Mouse (Mus musculus) Patski (cell line): ENCODE results near the gene Etv5. TPM values are rescaled to one million over a fixed set of nuclear protein-coding genes. Genes with fewer than 3 reads are reported as not detected.

Experiments
- ATAC-seq: fragments of 100-300 bp; one replicate; pipeline ENCODE4 v1.8.0; 2021
- CTCF ChIA-PET: fragments of 350-600 bp; sonication (Branson Sonifier 250); formaldehyde crosslinking; loops from one replicate; lab custom pipeline; 2022; ENCODE audit warnings: inconsistent platforms; lab: Charles Lee
- POLR2A ChIA-PET: fragments of 350-600 bp; sonication (Branson Sonifier 250); formaldehyde crosslinking; loops from one replicate; lab custom pipeline; 2022; ENCODE audit warnings: antibody characterized with exemption, inconsistent platforms; lab: Charles Lee
- DNase-seq: peaks from one replicate; pipeline ENCODE4 v3.0.0-alpha.2; 2011; ENCODE audit warnings: low read depth, low spot score
- H3K27me3 ChIP-seq: fragments of 371-371 bp; one replicate; pipeline ENCODE4 v1.5.1; 2021
- CTCF ChIP-seq: fragments of 100-300 bp; IDR thresholded peaks from one replicate; pipeline ENCODE4 v1.5.1; 2021
- in situ Hi-C: fragments of 300-500 bp; cut with MboI; formaldehyde crosslinking; loops from 3 replicates; pipeline ENCODE4 v1.11.1; 2018; ENCODE audit warnings: low pct_unique_long_range_greater_than_20kb, mixed read lengths
- polyA plus RNA-seq: library from polyadenylated mRNA; unstranded; gene quantifications from one replicate; pipeline ENCODE4 v1.2.3, GENCODE M21; 2021

The Etv5 gene
- polyA plus RNA-seq, 1 experiment from 2014 or later: 23.7 TPM

DNA sequence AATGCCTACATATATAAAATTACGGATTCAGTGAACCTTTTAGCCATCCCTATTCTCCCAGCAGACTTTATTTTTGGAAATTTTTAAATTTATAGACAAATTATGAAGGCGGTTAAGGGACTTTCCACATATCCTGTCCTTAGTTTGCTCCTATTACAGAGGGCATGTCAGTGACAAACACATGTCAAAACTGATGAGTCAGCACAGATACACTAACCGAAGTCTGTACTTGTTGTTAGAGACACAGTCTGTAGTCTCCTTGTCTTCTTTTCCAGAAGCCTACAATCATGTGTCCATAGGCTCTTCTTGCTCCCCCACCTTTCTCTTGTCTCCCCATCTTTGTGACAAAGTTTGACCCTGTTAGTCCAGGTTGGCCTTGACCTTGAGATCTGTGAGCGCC lies 88.3 kb downstream of the Etv5 start:
- ATAC-seq: no peak
- ChIA-PET POLR2A (no interaction called here), CTCF (no interaction called here)
- no peaks in the 10 kb centered on the region for H3K27me3 ChIP-seq
- in situ Hi-C loops: no loop called here
- no peak for TF ChIP-seq CTCF
- no peak for DNase-seq

DNA sequence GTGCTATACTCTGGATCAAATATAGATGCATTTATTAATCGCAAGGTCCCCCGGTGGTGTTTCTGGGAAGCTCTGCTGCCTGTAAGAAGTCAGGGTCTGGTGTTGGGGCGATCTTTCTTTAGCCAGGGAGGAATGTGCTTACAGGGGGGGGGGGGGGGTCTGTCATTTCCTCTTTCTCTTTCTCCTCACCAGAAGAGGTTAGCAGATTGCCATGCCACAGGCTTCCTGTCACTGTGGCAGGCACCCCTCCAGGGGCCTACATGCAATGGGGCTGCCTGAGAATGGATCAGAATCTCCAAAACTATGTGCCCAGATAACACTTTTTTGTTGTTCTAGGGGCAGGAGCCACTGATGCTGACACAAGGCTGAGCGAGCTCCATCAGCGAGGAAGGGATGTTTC lies 89.7 kb downstream of the Etv5 start:
- ChIA-PET POLR2A (no interaction called here), CTCF (no interaction called here)
- DNase-seq: no peak
- no peak for ATAC-seq
- in situ Hi-C loops: no loop called here
- TF ChIP-seq CTCF: no peak
- peaks cover 5% of the 10 kb centered on the region for H3K27me3 ChIP-seq

DNA sequence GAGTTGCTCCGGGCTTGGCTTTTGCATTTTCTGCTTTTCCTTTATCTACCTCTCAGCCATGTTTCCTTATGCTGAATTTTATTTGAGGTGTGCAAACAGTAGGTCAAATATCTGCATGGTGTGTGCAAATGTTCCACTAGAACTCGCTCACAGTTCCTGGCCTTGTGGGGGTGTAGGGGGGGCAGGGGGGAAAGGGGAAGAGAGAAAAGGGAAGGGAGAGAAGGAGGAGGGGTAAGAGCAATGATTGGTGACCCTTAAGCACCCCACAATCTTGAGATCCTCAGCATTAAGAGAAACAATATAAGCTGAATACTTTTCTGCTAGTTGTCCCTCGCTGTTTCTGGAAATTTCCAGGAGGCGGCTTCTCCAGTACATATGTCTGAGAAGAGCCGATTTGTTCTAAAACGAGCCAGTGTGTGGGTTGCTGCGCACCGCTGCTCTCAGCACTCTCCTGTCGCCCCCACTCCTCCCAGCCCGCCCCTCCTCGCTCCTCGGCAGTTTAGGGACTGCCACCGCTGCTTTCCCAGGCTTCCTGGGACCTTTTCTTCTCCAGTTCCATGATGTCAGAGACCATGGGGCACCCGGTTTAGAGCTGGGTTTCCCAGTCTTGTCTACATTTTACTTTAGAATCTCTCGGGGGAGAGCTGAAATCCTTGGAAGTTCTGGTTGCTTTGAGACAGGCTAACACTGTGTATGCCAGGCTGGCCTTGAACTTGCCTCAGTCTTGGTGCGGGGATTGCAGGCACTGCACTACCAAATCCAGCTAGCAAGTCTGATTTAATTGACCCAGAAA lies 90.8 kb downstream of the Etv5 start:
- ATAC-seq (no peak), DNase-seq (no peak)
- POLR2A ChIA-PET: no interaction called here
- in situ Hi-C loops: no loop called here
- CTCF ChIA-PET: interaction anchor here (0.5 kb wide), 1 partner anchor 20 kb away, joined by 3 read pairs; no protein-coding TSS in a partner anchor
- peaks cover 11% of the 10 kb centered on the region for H3K27me3 ChIP-seq
- no peak for TF ChIP-seq CTCF

DNA sequence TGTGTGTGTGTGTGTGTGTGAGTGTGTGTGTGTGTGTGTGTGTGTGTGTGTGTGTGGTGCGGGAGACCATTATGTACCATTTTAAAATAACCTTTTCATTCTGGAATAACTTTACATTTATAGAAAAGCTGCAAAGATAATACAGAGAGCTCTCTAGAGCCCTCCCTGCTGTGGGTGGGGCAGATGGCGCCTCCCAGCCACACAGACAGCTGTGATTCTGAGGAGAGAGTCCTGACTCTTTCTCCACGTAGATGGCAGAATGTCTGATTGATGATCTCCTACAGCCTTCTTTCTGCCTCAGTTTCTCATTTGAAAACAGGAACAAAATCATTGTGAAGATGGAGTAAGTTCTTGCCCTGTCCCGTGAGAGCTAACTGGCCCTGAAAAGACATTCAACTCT lies 91.5 kb downstream of the Etv5 start:
- no peak for TF ChIP-seq CTCF
- ATAC-seq (no peak), DNase-seq (no peak)
- ChIA-PET POLR2A (no interaction called here), CTCF (no interaction called here)
- in situ Hi-C loops: no loop called here
- peaks cover 11% of the 10 kb centered on the region for H3K27me3 ChIP-seq

DNA sequence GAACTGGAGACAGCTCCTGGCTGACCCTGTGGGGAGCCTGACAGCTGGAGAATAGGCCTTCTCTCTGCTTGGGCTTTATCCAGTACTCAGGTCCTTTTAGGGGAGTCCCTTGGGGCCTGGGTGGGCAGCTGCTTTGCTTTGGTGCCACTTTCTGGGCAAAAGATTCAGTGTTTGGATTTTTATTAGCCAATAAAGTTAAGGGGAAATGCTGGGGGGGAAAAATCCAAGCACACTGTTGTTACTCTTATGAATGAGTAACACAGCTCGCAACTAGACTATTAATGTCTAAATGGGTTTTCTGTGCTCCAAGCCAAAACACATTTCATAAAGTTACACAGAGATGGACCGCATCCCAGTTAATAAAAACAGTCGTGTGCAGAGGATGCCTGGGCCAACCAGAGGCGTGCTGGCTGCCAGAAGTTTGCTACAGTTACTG lies 98.3 kb downstream of the Etv5 start:
- CTCF ChIA-PET: no interaction called here
- no peak for DNase-seq
- ATAC-seq: no peak
- in situ Hi-C loops: no loop called here
- H3K27me3 ChIP-seq: peaks cover 32% of the 10 kb centered on the region
- POLR2A ChIA-PET: no interaction called here
- no peak for TF ChIP-seq CTCF

DNA sequence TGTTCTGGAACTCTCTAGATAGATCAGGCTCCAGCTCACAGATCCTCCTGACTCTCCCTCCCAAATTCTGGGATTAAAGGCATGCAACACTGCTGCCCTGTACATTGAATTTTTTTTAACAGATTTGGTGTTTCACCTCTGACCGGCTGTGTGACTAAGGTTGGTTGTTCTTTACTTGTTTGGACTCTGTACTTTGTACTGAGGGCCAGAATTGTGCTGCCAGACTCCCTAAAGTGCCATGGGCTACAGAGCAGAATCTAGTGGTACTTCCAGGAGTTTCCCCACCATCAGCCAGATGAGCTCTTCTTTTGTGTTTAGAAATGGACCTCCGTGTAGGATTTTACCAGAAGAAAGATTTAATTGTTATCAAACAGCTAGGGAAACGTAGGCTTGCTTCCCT lies 103.7 kb downstream of the Etv5 start:
- ATAC-seq: no peak
- no peak for TF ChIP-seq CTCF
- CTCF ChIA-PET: no interaction called here
- POLR2A ChIA-PET: no interaction called here
- in situ Hi-C loops: no loop called here
- no peak for DNase-seq
- peaks cover 25% of the 10 kb centered on the region for H3K27me3 ChIP-seq

Other genes with a start within 250 kb of the Etv5 start
- 108 TPM for gene Tra2b, start 173.7 kb downstream of the Etv5 start, polyA plus RNA-seq
- 0.14 TPM for gene Dgkg, start 217.5 kb upstream of the Etv5 start, polyA plus RNA-seq